Mouse (Mus musculus) heart, postnatal 4 days (tissue): ENCODE data around the gene Gpha2. TPM values are rescaled to one million over a fixed set of nuclear protein-coding genes. Genes with fewer than 3 reads are reported as not detected.

ENCODE experiments used
- DNase-seq: peaks from one replicate; pipeline ENCODE4 v3.0.0; 2021
- total RNA-seq, 2 experiments: library from RNA; stranded (reverse); gene quantifications; 2 replicates each; pipeline ENCODE4 v1.2.3; 2021

The Gpha2 gene
- not detected for total RNA-seq

DNA sequence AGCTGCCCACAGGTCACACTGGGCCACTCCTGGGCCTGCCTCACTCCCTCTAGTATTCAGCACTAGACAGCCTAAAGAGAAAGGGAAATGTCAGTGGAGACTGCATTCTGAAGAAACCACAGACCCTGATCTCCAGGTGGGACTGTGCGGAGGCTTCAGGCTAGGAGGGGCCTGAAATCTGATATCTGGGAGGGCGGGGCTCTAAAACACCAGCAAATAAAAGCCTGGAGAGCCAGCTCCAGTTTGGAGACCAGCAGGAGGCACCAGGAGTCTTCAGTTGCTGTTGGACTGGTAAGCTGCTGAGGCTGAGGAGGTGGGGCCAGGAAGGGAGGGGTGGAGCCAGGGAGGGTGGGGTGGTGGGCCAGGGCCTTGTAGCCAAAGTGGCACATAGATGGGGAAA, at the start of gene Gpha2:
Gene Gpha2 (plus strand): TSS at position 246 of the 400 bp plus-strand sequence.
- no peak for DNase-seq

GRCm38 (mm10) chr19:6178775-6179174, 47.4 kb upstream of the Gpha2 start:
- no peak for DNase-seq

DNA sequence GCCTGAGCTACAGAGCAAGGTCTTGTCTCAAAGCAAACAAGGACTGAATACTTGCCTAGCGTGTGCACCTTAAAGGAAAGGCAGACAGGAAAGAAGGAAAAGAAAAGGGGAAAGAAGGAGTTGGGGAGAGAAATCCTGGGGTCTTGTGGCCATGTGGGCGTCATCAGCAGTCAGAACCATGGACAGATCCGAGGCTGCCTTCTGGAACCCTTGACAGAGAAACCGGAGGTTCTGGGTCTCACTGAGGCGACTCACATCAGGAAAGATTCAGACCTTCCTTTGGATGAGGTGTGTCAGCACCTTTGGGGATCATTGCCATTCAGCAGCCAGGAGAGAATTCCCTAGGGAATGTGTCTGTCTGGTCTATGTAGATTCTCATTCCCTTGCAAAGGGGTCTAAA, 44.6 kb upstream of the Gpha2 start:
- no peak for DNase-seq

GRCm38 (mm10) chr19:6182534-6182933, 43.6 kb upstream of the Gpha2 start:
- no peak for DNase-seq

DNA sequence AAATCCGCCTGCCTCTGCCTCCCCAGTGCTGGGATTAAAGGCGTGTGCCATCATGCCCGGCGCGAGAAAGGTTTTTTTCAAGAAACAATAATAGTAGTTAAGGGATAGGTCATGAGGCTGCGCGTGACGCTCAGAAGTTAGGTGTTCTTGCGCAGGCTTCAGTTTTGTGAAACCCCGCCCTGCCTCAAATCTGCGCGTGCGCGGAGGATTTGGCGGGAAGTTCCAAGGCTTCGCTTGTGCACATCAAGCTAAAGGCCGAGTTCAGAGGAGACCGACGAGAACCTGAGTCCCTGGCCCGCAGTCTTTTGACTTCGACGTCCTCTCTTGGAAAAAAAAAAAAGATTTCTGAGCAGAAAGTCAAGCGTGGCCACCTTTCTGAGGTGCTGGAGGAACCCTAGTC, 42.0 kb upstream of the Gpha2 start, which contains the start of gene Majin:
Gene Majin (plus strand): TSS at position 258 of the 400 bp plus-strand sequence.
- DNase-seq = no peak

DNA sequence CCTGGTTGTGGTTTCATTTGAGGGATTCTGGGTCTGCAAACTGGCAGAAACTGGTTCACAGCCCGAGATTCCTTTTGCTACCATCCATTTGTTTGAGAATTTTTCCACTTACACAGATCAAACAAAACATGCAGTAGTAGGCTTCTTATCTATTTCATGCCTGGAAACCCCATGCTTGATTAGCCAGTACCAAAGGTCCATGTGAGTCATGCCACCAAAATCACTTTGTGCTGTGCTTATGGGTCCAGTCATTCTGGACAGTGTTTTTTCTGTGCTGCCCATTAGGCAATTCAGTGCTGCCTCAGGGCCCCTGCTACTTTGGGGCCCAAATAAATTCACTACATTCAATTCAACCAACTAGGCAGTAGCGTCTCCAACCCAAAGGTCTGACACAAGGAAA, 21.9 kb upstream of the Gpha2 start:
- DNase-seq = no peak

GRCm38 (mm10) chr19:6206716-6207115, 19.5 kb upstream of the Gpha2 start:
- no peak for DNase-seq

GRCm38 (mm10) chr19:6216046-6216705, 10.0 kb upstream of the Gpha2 start:
- DNase-seq = no peak

- DNase-seq = no peak
Measured at GRCm38 (mm10) chr19:6218606-6219005, 7.6 kb upstream of the Gpha2 start.

GRCm38 (mm10) chr19:6226763-6227162, 583 bp downstream of the Gpha2 start:
- DNase-seq = no peak

GRCm38 (mm10) chr19:6227864-6228263, 1.7 kb downstream of the Gpha2 start:
- no peak for DNase-seq

- no peak for DNase-seq
Measured at GRCm38 (mm10) chr19:6230411-6230810, 4.2 kb downstream of the Gpha2 start.

DNA sequence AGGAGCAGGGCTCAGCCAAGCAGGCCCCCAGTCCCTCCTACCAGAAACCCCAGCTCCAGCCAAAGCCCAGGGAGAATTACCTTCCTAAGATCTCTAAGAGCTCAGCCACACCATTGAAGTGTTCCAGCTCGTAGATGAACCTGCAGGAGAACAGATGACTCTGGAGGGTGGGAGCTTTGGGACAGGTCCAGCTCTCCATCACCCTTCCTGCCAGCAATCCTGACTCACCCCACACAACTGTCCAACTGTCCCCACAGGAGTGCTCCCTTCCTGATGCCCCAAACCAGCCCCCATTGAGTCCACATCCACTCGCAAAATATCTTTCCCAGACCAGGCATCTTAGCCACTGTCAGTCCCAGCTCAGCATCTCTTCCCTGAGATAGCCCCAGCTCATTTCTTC, 4.9 kb downstream of the Gpha2 start:
- DNase-seq = no peak

DNA sequence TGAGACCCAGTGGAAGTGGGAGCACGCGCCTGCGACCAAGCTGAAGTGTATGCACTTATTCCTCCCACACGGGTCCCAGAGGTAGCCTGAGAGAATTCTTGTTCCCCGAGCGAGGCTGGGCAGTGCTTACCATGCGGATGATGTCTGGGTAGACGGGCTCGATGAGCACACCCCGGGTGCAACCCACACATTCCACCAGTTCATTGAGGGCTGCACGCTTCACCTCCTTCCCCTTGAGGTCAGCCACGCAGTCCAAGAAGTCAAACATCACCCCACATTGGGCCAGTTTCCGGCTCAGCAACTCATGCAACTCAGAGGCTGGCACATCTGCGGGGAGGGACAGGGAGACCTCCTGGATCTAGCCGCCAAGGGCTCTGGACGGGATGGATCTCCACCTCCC, 7.5 kb downstream of the Gpha2 start:
- no peak for DNase-seq

- peak; percentile 35 for DNase-seq
Measured at GRCm38 (mm10) chr19:6234337-6235083, 8.3 kb downstream of the Gpha2 start.

DNA sequence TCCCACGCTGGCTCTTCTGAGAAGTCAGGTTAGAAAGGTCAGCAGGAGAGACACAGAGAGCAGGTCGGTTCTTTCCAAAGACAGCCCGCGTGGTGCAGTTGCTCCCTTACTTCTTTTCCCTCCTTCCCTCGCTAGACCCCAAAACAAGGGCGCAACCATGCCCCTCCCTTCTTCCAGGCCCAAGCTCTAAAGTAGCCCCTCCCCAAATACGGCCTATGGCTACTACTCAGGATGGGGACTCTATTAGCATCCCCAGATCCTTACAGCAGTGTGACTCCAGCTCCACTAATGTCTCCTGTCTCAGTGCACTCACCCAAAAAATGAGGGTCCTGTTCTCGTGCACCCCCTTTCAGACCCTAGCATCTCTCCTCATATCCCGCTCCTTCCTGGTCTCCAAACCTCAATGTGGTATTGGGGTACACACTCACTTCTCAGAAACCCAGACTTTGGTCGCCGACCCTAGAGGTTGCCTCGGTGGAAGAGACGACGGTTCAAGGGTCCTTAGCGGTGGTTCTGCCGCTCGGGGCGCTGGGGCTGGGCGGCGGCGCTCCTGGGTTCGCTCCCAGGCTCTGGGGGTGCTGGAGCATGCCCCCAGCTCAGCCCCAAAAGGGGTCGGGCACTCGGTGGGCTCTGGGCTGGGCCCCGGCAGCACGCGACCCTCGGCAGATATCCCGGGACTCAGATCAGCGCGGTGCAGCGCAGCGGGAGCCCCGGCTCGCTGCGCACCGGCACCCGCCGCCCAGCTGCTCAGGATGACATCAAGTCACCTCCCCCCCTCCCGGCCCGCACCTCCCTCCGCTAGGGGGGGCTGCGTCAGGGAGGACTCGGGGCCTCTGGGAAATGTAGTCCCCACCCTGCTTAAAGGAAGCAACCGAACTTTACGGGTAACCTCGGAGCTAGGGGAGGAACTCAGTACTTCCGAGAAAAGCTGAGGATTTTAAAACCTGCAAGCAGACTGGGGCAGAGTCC, 9.2 kb downstream of the Gpha2 start, which contains the start of gene Ppp2r5b:
Gene Ppp2r5b (minus strand): TSS at position 789 of the 969 bp plus-strand sequence.
- peak; percentile 97 for DNase-seq

GRCm38 (mm10) chr19:6236053-6236441, 9.9 kb downstream of the Gpha2 start:
- peak; percentile 92 for DNase-seq

DNA sequence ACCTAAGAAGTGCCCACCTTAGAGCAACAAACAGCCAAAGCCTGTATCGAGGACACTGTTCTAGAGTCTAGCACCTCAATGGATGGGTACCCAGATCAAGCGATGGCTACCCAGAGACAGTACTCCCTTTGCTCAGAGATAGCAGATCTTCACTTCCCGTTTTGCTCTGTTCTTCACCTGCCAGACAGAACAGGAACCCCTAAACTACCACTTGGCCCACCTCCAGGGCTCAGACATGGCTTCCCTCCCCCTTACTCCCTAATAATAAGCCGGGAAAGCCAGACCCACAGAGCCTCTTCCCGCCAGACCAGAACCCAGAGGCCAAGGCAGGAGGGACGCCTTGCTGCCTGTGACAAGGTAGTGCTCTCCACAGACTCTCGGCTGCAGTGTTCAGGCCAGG, 10.7 kb downstream of the Gpha2 start:
- no peak for DNase-seq

- DNase-seq = no peak
Measured at GRCm38 (mm10) chr19:6238740-6239139, 12.6 kb downstream of the Gpha2 start.

GRCm38 (mm10) chr19:6240136-6240535, 14.0 kb downstream of the Gpha2 start:
- no peak for DNase-seq

DNA sequence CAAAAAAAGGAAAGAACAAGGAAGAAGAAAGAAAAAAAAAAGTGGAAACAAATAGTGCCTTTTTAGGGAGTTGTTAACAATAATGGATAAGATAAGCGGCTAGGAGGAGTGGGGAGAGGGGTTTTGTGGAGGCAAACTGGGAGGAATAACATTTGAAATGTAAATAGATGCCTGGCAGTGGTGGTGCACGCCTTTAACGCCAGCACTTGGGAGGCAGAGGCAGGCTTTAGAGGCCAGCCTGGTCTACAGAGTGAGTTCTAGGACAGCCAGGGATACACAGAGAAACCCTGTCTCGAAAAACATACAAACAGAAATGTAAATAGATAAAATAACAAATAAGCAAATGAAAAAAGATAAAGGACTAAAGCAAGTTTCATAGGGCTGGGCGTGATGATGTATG, 14.5 kb downstream of the Gpha2 start:
- no peak for DNase-seq

- peak; percentile 99 for DNase-seq
Measured at GRCm38 (mm10) chr19:6241274-6242107, 15.3 kb downstream of the Gpha2 start, which contains the start of gene Atg2a. Gene Atg2a (plus strand): TSS chr19:6241668.
